Mouse (Mus musculus) limb, embryonic 10.5 days (tissue): ENCODE data around the gene Ctns. TPM values are rescaled to one million over a fixed set of nuclear protein-coding genes. Genes with fewer than 3 reads are reported as not detected.
A peak's percentile ranks its signal among the peaks of the same experiment; 100 is the strongest.

Source experiments
- DNase-seq: peaks from one replicate; pipeline ENCODE4 v3.0.0-alpha.2; 2017; ENCODE audit warnings: low spot score
- H3K27ac ChIP-seq: fragments of 300-500 bp; sonication (generic); 2 replicates; pipeline ENCODE4 v1.5.1; 2016; ENCODE audit warnings: mild to moderate bottlenecking
- H3K27me3 ChIP-seq: fragments of 300-500 bp; sonication (generic); 2 replicates; pipeline ENCODE4 v1.6.1; 2016; ENCODE audit warnings: low read depth, mild to moderate bottlenecking; ENCODE audit not compliant: poor library complexity, severe bottlenecking
- H3K36me3 ChIP-seq: fragments of 300-500 bp; sonication (generic); 2 replicates; pipeline ENCODE4 v1.6.1; 2016; ENCODE audit warnings: mild to moderate bottlenecking, moderate library complexity
- H3K4me1 ChIP-seq: fragments of 300-500 bp; sonication (generic); 2 replicates; pipeline ENCODE4 v1.6.1; 2016
- H3K4me3 ChIP-seq: fragments of 300-500 bp; sonication (generic); 2 replicates; pipeline ENCODE4 v1.5.1; 2016; ENCODE audit warnings: mild to moderate bottlenecking, moderate library complexity
- H3K9me3 ChIP-seq: fragments of 300-500 bp; sonication (generic); replicated peaks from 2 replicates; pipeline ENCODE4 v1.6.1; 2016; ENCODE audit warnings: mild to moderate bottlenecking
- WGBS: fragments of 180-500 bp; shearing (Covaris S2); methylation state at CpG from one replicate; pipeline ENCODE4 v1.1.7; 2016; 5-methylcytosine and 5-hydroxymethylcytosine counted together
- polyA plus RNA-seq: library from polyadenylated mRNA; unstranded; fragments of >200 nt; fragmentation: Nextera tagmentation; extraction: Ambion mirVana; gene quantifications from 2 replicates; pipeline ENCODE4 v1.2.1, GENCODE M21; 2016

The Ctns gene
- polyA plus RNA-seq, 1 experiment from 2014 or later: 21.0 TPM

GRCm38 (mm10) chr11:73185872-73186615 lies 12.8 kb downstream of the Ctns start:
- WGBS: 95% methylated on average over 10 of the region's 10 CpGs
- H3K36me3 ChIP-seq: peaks cover 84% of the 10 kb centered on the region
- H3K27me3 ChIP-seq: no peaks in the 10 kb centered on the region

GRCm38 (mm10) chr11:73177895-73178294 lies 20.9 kb downstream of the Ctns start:
- no peaks in the 10 kb centered on the region for H3K9me3 ChIP-seq
- peaks cover 41% of the 10 kb centered on the region for H3K36me3 ChIP-seq
- H3K4me1 ChIP-seq: peaks cover 26% of the 10 kb centered on the region
- no peak for DNase-seq
- no peaks in the 10 kb centered on the region for H3K27me3 ChIP-seq
- 5% methylated on average over 2 of the region's 2 CpGs for WGBS
- peak overlapping the region; percentile 94 for H3K27ac ChIP-seq
- peak overlapping the region; percentile 95 for H3K4me3 ChIP-seq

More at GRCm38 (mm10) chr11:73185872-73186615, 12.8 kb downstream of the Ctns start:
- Histone ChIP-seq H3K4me1 (no peaks in the 10 kb centered on the region), H3K27ac (no peak overlapping the region), H3K9me3 (no peaks in the 10 kb centered on the region), H3K4me3 (no peak overlapping the region)
- DNase-seq: no peak

GRCm38 (mm10) chr11:73177509-73177875 lies 21.4 kb downstream of the Ctns start:
- DNase-seq: peak; percentile 86
- H3K9me3 ChIP-seq: no peaks in the 10 kb centered on the region
- no peaks in the 10 kb centered on the region for H3K27me3 ChIP-seq
- WGBS: 0% methylated on average over 28 of the region's 28 CpGs
- H3K27ac ChIP-seq: peak overlapping the region; percentile 94
- peaks cover 41% of the 10 kb centered on the region for H3K36me3 ChIP-seq
- H3K4me3 ChIP-seq: peak overlapping the region; percentile 95
- H3K4me1 ChIP-seq: peaks cover 26% of the 10 kb centered on the region

- peak; percentile 97 for DNase-seq
- WGBS: under 1% methylated on average over 81 of the region's 81 CpGs
- H3K27me3 ChIP-seq: no peaks in the 10 kb centered on the region
- no peaks in the 10 kb centered on the region for H3K9me3 ChIP-seq
- peak within 1 kb of the TSS; percentile 94 for H3K27ac ChIP-seq
- peak within 1 kb of the TSS; percentile 95 for H3K4me3 ChIP-seq
- peaks cover 26% of the 10 kb centered on the region for H3K4me1 ChIP-seq
- peaks cover 42% of the 10 kb centered on the region for H3K36me3 ChIP-seq
These were observed 22.0 kb downstream of the Ctns start, which contains the start of the genes Emc6 and Tax1bp3 for GRCm38 (mm10) chr11:73176608-73177508. Gene Emc6, minus strand, starts transcription at chr11:73177037. Gene Tax1bp3, plus strand, starts transcription at chr11:73177083.

- Histone ChIP-seq H3K27me3 (no peaks in the 10 kb centered on the region), H3K4me3 (peak overlapping the region; percentile 95), H3K27ac (peak overlapping the region; percentile 94), H3K36me3 (peaks cover 48% of the 10 kb centered on the region), H3K4me1 (peaks cover 26% of the 10 kb centered on the region), H3K9me3 (no peaks in the 10 kb centered on the region)
- DNase-seq: no peak
- WGBS: 2% methylated on average over 15 of the region's 15 CpGs
These were observed 22.7 kb downstream of the Ctns start for GRCm38 (mm10) chr11:73176186-73176585.

GRCm38 (mm10) chr11:73175612-73176011 lies 23.2 kb downstream of the Ctns start:
- Histone ChIP-seq H3K27me3 (no peaks in the 10 kb centered on the region), H3K36me3 (peaks cover 50% of the 10 kb centered on the region), H3K4me3 (peak overlapping the region; percentile 95), H3K27ac (peak overlapping the region; percentile 94; the same call in 1 of the 2 replicates), H3K9me3 (no peaks in the 10 kb centered on the region), H3K4me1 (peaks cover 26% of the 10 kb centered on the region)
- DNase-seq: no peak
- 48% methylated on average over 8 of the region's 8 CpGs for WGBS

GRCm38 (mm10) chr11:73172186-73172585 lies 26.7 kb downstream of the Ctns start:
- Histone ChIP-seq H3K27me3 (no peaks in the 10 kb centered on the region), H3K36me3 (peaks cover 51% of the 10 kb centered on the region), H3K27ac (no peak overlapping the region), H3K4me3 (no peak overlapping the region), H3K4me1 (peaks cover 12% of the 10 kb centered on the region), H3K9me3 (no peaks in the 10 kb centered on the region)
- DNase-seq: no peak
- 70% methylated on average over 5 of the region's 5 CpGs for WGBS

- no peaks in the 10 kb centered on the region for H3K4me1 ChIP-seq
- no peak overlapping the region for H3K27ac ChIP-seq
- no peaks in the 10 kb centered on the region for H3K9me3 ChIP-seq
- peak; percentile 59 for DNase-seq
- peaks cover 42% of the 10 kb centered on the region for H3K36me3 ChIP-seq
- H3K4me3 ChIP-seq: no peak overlapping the region
- WGBS: 57% methylated on average over 4 of the region's 4 CpGs
- no peaks in the 10 kb centered on the region for H3K27me3 ChIP-seq
These were observed 29.6 kb downstream of the Ctns start for GRCm38 (mm10) chr11:73169231-73169630.

GRCm38 (mm10) chr11:73168576-73168975 lies 30.3 kb downstream of the Ctns start:
- Histone ChIP-seq H3K36me3 (peaks cover 35% of the 10 kb centered on the region), H3K4me3 (no peak overlapping the region), H3K4me1 (no peaks in the 10 kb centered on the region), H3K27ac (no peak overlapping the region), H3K9me3 (no peaks in the 10 kb centered on the region), H3K27me3 (no peaks in the 10 kb centered on the region)
- no peak for DNase-seq
- WGBS: 83% methylated on average over 6 of the region's 6 CpGs

GRCm38 (mm10) chr11:73168071-73168470 lies 30.8 kb downstream of the Ctns start:
- Histone ChIP-seq H3K4me3 (no peak overlapping the region), H3K36me3 (peaks cover 30% of the 10 kb centered on the region), H3K27me3 (no peaks in the 10 kb centered on the region), H3K27ac (no peak overlapping the region), H3K4me1 (no peaks in the 10 kb centered on the region), H3K9me3 (no peaks in the 10 kb centered on the region)
- WGBS: 88% methylated on average over 8 of the region's 8 CpGs
- DNase-seq: no peak

GRCm38 (mm10) chr11:73162284-73162683 lies 36.6 kb downstream of the Ctns start:
- Histone ChIP-seq H3K27ac (no peak overlapping the region), H3K9me3 (no peaks in the 10 kb centered on the region), H3K27me3 (peaks cover 45% of the 10 kb centered on the region), H3K36me3 (no peaks in the 10 kb centered on the region), H3K4me1 (peaks cover 12% of the 10 kb centered on the region), H3K4me3 (no peak overlapping the region)
- no peak for DNase-seq
- 68% methylated on average over 5 of the region's 5 CpGs for WGBS

GRCm38 (mm10) chr11:73161616-73162015 lies 37.2 kb downstream of the Ctns start:
- no peak overlapping the region for H3K27ac ChIP-seq
- H3K36me3 ChIP-seq: no peaks in the 10 kb centered on the region
- no peak for DNase-seq
- H3K27me3 ChIP-seq: peaks cover 47% of the 10 kb centered on the region
- peaks cover 12% of the 10 kb centered on the region for H3K4me1 ChIP-seq
- 95% methylated on average over 4 of the region's 4 CpGs for WGBS
- no peaks in the 10 kb centered on the region for H3K9me3 ChIP-seq
- H3K4me3 ChIP-seq: no peak overlapping the region

- DNase-seq: no peak
- no peaks in the 10 kb centered on the region for H3K9me3 ChIP-seq
- peaks cover 12% of the 10 kb centered on the region for H3K4me1 ChIP-seq
- peaks cover 47% of the 10 kb centered on the region for H3K27me3 ChIP-seq
- 27% methylated on average over 6 of the region's 6 CpGs for WGBS
- no peak overlapping the region for H3K27ac ChIP-seq
- H3K4me3 ChIP-seq: peak overlapping the region; percentile 57
- H3K36me3 ChIP-seq: no peaks in the 10 kb centered on the region
These were observed 38.0 kb downstream of the Ctns start for GRCm38 (mm10) chr11:73160811-73161200.
